Mouse (Mus musculus) embryonic facial prominence, embryonic 11.5 days (tissue): ENCODE results near the gene Immp2l. TPM values are rescaled to one million over a fixed set of nuclear protein-coding genes. Genes with fewer than 3 reads are reported as not detected.

Experiments used
- ATAC-seq: fragments of 200-750 bp; cut with Nextera tagmentation; replicated peaks from 2 replicates; pipeline ENCODE4 v1.8.0; 2017; ENCODE audit warnings: low read depth; ENCODE audit not compliant: insufficient number of reproducible peaks, low FRiP score, low TSS enrichment
- DNase-seq: peaks from one replicate; pipeline ENCODE4 v3.0.0-alpha.2; 2015; ENCODE audit warnings: low spot score
- H3K27ac ChIP-seq: fragments of 300-500 bp; sonication (generic); replicated peaks from 2 replicates; pipeline ENCODE4 v1.5.1; 2014; ENCODE audit warnings: mild to moderate bottlenecking, low read depth, low read length, control low read depth
- H3K27me3 ChIP-seq: fragments of 300-500 bp; sonication (generic); 2 replicates; pipeline ENCODE4 v1.6.1; 2014; ENCODE audit warnings: mild to moderate bottlenecking, low read length, moderate library complexity, mixed read lengths; ENCODE audit not compliant: control insufficient read depth, insufficient read depth
- H3K36me3 ChIP-seq: fragments of 300-500 bp; sonication (generic); replicated peaks from 2 replicates; pipeline ENCODE4 v1.6.1; 2014; ENCODE audit warnings: low read depth, mild to moderate bottlenecking, low read length, moderate library complexity, mixed read lengths; ENCODE audit not compliant: control insufficient read depth, insufficient read depth
- H3K4me1 ChIP-seq: fragments of 300-500 bp; sonication (generic); 2 replicates; pipeline ENCODE4 v1.6.1; 2014; ENCODE audit warnings: low read length, mixed read lengths; ENCODE audit not compliant: control insufficient read depth, insufficient read depth
- H3K4me2 ChIP-seq: fragments of 300-500 bp; sonication (generic); 2 replicates; pipeline ENCODE4 v1.6.1; 2014; ENCODE audit warnings: low read depth, mild to moderate bottlenecking, control low read depth, low read length, moderate library complexity
- H3K4me3 ChIP-seq: fragments of 300-500 bp; sonication (generic); 2 replicates; pipeline ENCODE4 v1.5.1; 2014; ENCODE audit warnings: low read depth, low read length, control low read depth
- H3K9ac ChIP-seq: fragments of 300-500 bp; sonication (generic); replicated peaks from 2 replicates; pipeline ENCODE4 v1.6.1; 2014; ENCODE audit warnings: mild to moderate bottlenecking, control low read depth, low read length
- H3K9me3 ChIP-seq: fragments of 300-500 bp; sonication (generic); replicated peaks from 2 replicates; pipeline ENCODE4 v1.6.1; 2016; ENCODE audit warnings: mild to moderate bottlenecking, low read length, inconsistent platforms, mixed read lengths; ENCODE audit not compliant: control insufficient read depth
- WGBS: fragments of 180-500 bp; shearing (Covaris S2); extraction: QIAGEN DNeasy Blood & Tissue Kit; methylation state at CpG from one replicate; pipeline ENCODE4 v1.1.7; 2014; 5-methylcytosine and 5-hydroxymethylcytosine counted together
- polyA plus RNA-seq: library from polyadenylated mRNA; unstranded; fragments of >200 nt; fragmentation: Nextera tagmentation; extraction: Ambion mirVana; gene quantifications from 2 replicates; pipeline ENCODE4 v1.2.1, GENCODE M21; 2014

The Immp2l gene
- polyA plus RNA-seq, 1 experiment from 2014 or later = 10.4 TPM

DNA sequence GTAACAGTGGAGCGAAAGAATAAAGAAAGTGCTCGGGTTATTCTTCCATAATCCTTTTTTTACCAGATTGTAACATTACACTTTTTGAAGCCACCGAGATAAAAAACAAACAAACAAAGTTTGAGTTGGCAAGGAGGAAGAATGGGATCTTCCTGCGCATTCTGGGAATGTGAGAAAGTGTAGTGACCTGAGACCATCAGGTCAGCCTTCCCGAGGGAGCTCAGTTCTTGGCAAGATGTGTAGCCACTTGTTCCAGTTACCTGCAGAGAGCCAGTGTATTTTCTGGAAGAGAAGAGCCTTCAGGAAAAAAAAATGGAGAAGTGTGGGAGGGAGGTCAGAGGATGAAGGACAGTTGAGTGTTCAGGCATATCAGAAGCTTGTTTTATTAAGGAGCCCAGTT, 569.5 kb downstream of the Immp2l start:
- WGBS = 69% methylated on average over 5 of the region's 5 CpGs
- no peak for ATAC-seq

DNA sequence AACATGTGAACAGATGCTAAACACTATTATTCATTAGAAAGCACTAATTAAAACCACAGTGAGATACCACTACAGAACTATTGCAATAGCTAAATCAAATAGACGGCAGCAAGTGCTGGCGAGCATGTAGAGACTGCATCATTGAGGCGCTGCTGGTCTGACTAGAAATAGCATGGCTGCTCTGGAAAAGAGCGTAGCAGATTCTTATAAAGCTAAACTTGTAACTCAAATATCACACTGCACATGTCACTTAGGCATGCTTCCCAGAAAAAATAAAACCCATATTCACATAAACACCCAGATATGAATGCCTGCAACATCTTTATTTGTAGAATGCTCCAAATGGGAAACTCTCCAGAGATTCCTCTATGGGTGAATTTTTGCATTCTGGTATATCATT, 570.1 kb downstream of the Immp2l start:
- no peaks in the 10 kb centered on the region for H3K4me1 ChIP-seq
- no peak for DNase-seq
- WGBS = 93% methylated on average over 4 of the region's 4 CpGs
- no peak overlapping the region for H3K4me2 ChIP-seq
- H3K27me3 ChIP-seq = no peaks in the 10 kb centered on the region
- H3K9me3 ChIP-seq = no peaks in the 10 kb centered on the region
- no peaks in the 10 kb centered on the region for H3K36me3 ChIP-seq
- no peak for ATAC-seq
- H3K4me3 ChIP-seq = no peak overlapping the region
- no peak overlapping the region for H3K9ac ChIP-seq
- no peak overlapping the region for H3K27ac ChIP-seq

More for the DNA sequence above, 569.5 kb downstream of the Immp2l start:
- Histone ChIP-seq H3K4me3 (no peak overlapping the region), H3K36me3 (no peaks in the 10 kb centered on the region), H3K9ac (no peak overlapping the region), H3K27me3 (no peaks in the 10 kb centered on the region), H3K27ac (no peak overlapping the region), H3K9me3 (no peaks in the 10 kb centered on the region), H3K4me2 (no peak overlapping the region), H3K4me1 (no peaks in the 10 kb centered on the region)
- no peak for DNase-seq

DNA sequence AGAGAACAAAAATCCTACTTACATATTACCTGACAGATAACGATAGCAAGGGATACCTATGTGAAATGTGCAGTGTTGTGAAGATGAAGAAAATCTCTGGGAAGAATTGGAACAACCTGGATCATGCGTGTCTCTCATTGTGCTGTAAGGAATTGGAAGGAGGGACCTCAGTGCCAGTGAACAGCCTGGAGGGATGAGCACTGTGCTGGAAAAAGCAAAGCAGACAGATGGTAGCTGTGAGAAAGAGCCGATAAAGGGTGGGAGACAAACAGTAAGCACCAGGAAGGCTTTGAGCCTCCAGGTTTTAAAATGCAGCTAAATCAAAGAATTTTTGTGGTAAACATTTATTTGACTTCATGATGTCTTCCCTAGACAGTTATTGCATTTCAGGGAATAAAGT, 591.4 kb downstream of the Immp2l start:
- DNase-seq (no peak), ATAC-seq (no peak)
- H3K9me3 ChIP-seq = no peaks in the 10 kb centered on the region
- no peak overlapping the region for H3K4me2 ChIP-seq
- no peak overlapping the region for H3K4me3 ChIP-seq
- no peaks in the 10 kb centered on the region for H3K36me3 ChIP-seq
- no peak overlapping the region for H3K9ac ChIP-seq
- H3K27ac ChIP-seq = no peak overlapping the region
- H3K27me3 ChIP-seq = no peaks in the 10 kb centered on the region
- 65% methylated on average over 3 of the region's 3 CpGs for WGBS
- no peaks in the 10 kb centered on the region for H3K4me1 ChIP-seq

DNA sequence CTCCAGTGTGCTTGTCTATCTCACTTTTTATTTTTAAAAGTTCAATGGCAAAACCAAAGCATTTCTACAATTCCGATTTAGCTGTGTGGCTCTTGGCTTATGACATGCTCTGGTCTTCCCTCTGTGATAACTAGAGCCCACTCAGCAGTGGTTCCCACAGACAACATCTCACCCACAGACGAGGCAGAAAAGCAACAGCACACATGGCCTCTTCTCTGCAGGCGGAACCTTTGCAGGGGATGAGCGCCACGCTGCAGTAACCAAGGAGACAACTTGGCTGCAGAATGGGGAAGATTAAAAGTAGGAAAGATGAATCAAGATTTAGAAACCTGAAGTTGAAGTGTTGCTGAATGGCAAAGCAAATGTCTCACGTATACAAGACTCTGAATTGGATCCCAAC, 597.5 kb downstream of the Immp2l start:
- Histone ChIP-seq H3K4me3 (no peak overlapping the region), H3K9me3 (no peaks in the 10 kb centered on the region), H3K36me3 (no peaks in the 10 kb centered on the region), H3K27me3 (no peaks in the 10 kb centered on the region), H3K27ac (no peak overlapping the region), H3K9ac (no peak overlapping the region), H3K4me2 (no peak overlapping the region), H3K4me1 (no peaks in the 10 kb centered on the region)
- DNase-seq = no peak
- 85% methylated on average over 6 of the region's 6 CpGs for WGBS
- no peak for ATAC-seq

DNA sequence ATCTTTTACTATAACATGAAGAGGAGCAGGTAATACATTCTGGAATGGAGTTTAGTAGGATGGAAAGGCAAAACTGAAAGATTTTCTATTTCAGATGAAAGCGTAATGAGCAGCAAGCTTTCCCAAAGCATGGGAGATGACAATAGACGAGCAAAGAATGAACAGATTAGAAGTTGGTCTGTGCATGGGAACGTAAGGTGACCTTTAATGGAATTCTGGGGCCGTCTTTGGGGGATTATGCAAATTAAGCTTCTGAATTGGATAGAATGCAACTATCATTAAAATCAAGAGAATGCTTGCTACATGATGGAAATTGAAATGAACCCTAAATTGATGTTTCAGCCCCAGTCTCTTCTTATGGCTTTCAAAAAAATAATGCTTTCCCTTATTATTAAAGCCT, 619.4 kb downstream of the Immp2l start:
- ATAC-seq (no peak), DNase-seq (no peak)
- H3K36me3 ChIP-seq = no peaks in the 10 kb centered on the region
- H3K4me2 ChIP-seq = no peak overlapping the region
- H3K27ac ChIP-seq = no peak overlapping the region
- no peaks in the 10 kb centered on the region for H3K9me3 ChIP-seq
- no peak overlapping the region for H3K9ac ChIP-seq
- 59% methylated on average over 4 of the region's 4 CpGs for WGBS
- H3K4me1 ChIP-seq = no peaks in the 10 kb centered on the region
- no peaks in the 10 kb centered on the region for H3K27me3 ChIP-seq
- H3K4me3 ChIP-seq = no peak overlapping the region

DNA sequence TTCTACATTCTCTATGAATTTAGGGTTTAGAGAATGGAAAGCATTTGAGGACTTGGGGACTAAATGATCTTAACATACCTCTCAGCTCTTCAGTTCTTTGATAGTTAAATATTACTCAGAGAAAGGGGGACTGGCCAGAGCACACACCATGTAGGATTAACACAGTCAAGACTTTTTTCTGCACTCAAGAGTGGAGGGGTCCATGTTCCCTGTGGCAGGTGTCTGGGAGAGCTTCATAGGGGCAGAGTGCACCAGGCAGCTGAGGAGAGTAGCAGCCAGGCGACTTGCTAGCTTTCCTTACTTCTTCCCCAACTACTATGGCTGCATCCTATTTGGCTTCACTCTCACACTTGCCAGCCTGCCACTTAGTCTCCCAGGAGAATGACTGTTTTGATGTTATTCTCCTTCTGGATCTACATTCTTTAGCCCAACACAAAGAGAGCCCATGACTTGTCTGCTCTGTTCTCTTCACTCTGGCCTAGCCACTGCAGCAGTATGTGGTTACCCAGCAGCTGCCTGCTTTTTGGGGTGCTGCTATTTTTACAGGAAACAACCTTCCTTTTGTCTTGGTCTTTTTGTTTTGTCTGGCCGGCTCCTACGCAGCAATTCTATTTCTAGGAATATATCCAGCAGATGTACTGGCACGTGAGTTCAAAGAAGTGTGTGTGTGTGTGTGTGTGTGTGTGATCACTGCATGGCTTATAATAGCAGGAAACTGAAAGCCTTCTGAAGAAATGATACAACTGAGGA, 621.1 kb downstream of the Immp2l start:
- Histone ChIP-seq H3K27ac (no peak overlapping the region), H3K9ac (no peak overlapping the region), H3K4me1 (no peaks in the 10 kb centered on the region), H3K36me3 (no peaks in the 10 kb centered on the region), H3K4me2 (no peak overlapping the region), H3K27me3 (no peaks in the 10 kb centered on the region), H3K4me3 (no peak overlapping the region), H3K9me3 (no peaks in the 10 kb centered on the region)
- no peak for ATAC-seq
- 62% methylated on average over 4 of the region's 4 CpGs for WGBS
- no peak for DNase-seq

DNA sequence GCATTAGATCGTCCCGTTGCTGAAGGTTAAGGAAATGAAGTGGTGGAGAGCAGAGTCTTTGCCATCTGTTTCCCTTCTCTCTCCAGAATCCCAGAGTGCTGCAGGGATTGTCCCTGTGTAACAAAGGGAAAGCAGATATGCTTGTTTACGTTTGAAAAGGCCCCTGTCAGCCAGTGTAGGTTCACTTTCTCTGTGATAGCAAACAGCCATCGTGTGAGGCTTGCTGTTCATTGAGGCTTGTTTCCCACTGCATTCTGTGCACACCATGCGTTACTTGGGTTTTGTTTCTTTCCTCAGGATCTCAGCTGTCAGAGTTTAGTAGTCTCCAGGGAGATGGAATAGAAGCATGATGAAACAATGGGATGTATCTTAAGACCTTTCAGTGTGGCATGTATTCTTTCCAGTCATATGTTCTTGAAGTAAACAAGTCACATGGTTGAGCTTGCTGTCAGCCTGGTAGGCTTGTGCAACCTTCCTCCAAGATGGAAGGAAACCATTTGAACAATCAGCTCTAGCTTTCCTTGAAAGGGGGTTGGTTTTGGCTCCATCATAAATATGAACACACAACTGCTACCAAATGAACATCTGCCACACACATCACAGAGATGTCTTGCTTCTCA, 623.2 kb downstream of the Immp2l start:
- peak; percentile 72 for ATAC-seq

DNA sequence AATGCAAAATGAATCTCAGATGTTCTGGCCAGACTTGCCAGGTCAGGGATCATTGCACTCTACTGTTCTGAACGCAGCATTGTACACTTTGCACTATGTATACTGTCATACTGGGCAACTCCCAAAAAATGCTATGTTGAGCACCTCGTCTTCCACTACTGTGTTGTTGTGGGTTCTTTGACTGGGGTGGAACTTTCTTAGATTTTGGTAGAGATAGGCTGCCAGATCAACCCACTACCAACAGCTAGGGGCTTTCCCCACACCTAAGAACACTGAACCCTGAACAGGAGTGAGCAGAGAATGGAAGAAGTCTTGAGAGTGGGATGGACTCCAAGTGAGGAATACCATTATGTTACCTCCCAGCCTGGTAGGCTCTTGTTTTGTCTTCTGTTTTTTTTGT, 623.8 kb downstream of the Immp2l start:
- DNase-seq = no peak
- Histone ChIP-seq H3K4me2 (no peak overlapping the region), H3K9ac (no peak overlapping the region), H3K27me3 (no peaks in the 10 kb centered on the region), H3K9me3 (no peaks in the 10 kb centered on the region), H3K4me1 (no peaks in the 10 kb centered on the region), H3K36me3 (no peaks in the 10 kb centered on the region), H3K4me3 (no peak overlapping the region), H3K27ac (no peak overlapping the region)
- 78% methylated on average over 2 of the region's 2 CpGs for WGBS
- ATAC-seq = no peak

More for the DNA sequence above, 623.2 kb downstream of the Immp2l start:
- Histone ChIP-seq H3K4me3 (no peak overlapping the region), H3K9me3 (no peaks in the 10 kb centered on the region), H3K9ac (no peak overlapping the region), H3K4me2 (no peak overlapping the region), H3K4me1 (no peaks in the 10 kb centered on the region), H3K27me3 (no peaks in the 10 kb centered on the region), H3K36me3 (no peaks in the 10 kb centered on the region), H3K27ac (no peak overlapping the region)
- DNase-seq = peak; percentile 34
- 16% methylated on average over 5 of the region's 5 CpGs for WGBS
